Mouse (Mus musculus) liver, embryonic 16.5 days (tissue): ENCODE data around the gene Rbmx. TPM values are rescaled to one million over a fixed set of nuclear protein-coding genes. Genes with fewer than 3 reads are reported as not detected.

Source experiments
- ATAC-seq: fragments of 200-750 bp; cut with Nextera tagmentation; 2 replicates; pipeline ENCODE4 v1.8.0; 2017; ENCODE audit warnings: low read depth, mild to moderate bottlenecking, moderate number of reproducible peaks, moderate library complexity
- H3K27ac ChIP-seq: fragments of 300-500 bp; sonication (generic); 2 replicates; pipeline ENCODE4 v1.5.1; 2014; ENCODE audit warnings: mild to moderate bottlenecking, low read length
- H3K27me3 ChIP-seq: fragments of 300-500 bp; sonication (generic); 2 replicates; pipeline ENCODE4 v1.6.1; 2014; ENCODE audit warnings: low read depth, low read length, mixed read lengths; ENCODE audit not compliant: control insufficient read depth, insufficient read depth
- H3K36me3 ChIP-seq: fragments of 300-500 bp; sonication (generic); 2 replicates; pipeline ENCODE4 v1.6.1; 2014; ENCODE audit warnings: mild to moderate bottlenecking; ENCODE audit not compliant: control insufficient read depth, insufficient read depth
- H3K4me1 ChIP-seq: fragments of 300-500 bp; sonication (generic); 2 replicates; pipeline ENCODE4 v1.6.1; 2014; ENCODE audit warnings: low read depth, low read length, mixed read lengths; ENCODE audit not compliant: control insufficient read depth
- H3K4me2 ChIP-seq: fragments of 300-500 bp; sonication (generic); 2 replicates; pipeline ENCODE4 v1.6.1; 2014; ENCODE audit warnings: low read depth, low read length, mixed read lengths
- H3K4me3 ChIP-seq: fragments of 300-500 bp; sonication (generic); 2 replicates; pipeline ENCODE4 v1.5.1; 2014; ENCODE audit warnings: low read depth, mild to moderate bottlenecking, low read length
- H3K9ac ChIP-seq: fragments of 300-500 bp; sonication (generic); 2 replicates; pipeline ENCODE4 v1.6.1; 2014; ENCODE audit warnings: low read depth, low read length
- H3K9me3 ChIP-seq: fragments of 300-500 bp; sonication (generic); replicated peaks from 2 replicates; pipeline ENCODE4 v1.6.1; 2016; ENCODE audit warnings: low read length; ENCODE audit not compliant: control insufficient read depth
- WGBS: fragments of 180-500 bp; shearing (Covaris S2); extraction: QIAGEN DNeasy Blood & Tissue Kit; methylation state at CpG from one replicate; pipeline ENCODE4 v1.1.7; 2014; ENCODE audit not compliant: insufficient replicate concordance; 5-methylcytosine and 5-hydroxymethylcytosine counted together
- polyA plus RNA-seq: library from polyadenylated mRNA; unstranded; fragments of >200 nt; fragmentation: Nextera tagmentation; extraction: Ambion mirVana; gene quantifications from 2 replicates; pipeline ENCODE4 v1.2.1, GENCODE M21; 2015

Gene Rbmx
- polyA plus RNA-seq = 25.1 and 26.2 TPM in 2 replicates

DNA sequence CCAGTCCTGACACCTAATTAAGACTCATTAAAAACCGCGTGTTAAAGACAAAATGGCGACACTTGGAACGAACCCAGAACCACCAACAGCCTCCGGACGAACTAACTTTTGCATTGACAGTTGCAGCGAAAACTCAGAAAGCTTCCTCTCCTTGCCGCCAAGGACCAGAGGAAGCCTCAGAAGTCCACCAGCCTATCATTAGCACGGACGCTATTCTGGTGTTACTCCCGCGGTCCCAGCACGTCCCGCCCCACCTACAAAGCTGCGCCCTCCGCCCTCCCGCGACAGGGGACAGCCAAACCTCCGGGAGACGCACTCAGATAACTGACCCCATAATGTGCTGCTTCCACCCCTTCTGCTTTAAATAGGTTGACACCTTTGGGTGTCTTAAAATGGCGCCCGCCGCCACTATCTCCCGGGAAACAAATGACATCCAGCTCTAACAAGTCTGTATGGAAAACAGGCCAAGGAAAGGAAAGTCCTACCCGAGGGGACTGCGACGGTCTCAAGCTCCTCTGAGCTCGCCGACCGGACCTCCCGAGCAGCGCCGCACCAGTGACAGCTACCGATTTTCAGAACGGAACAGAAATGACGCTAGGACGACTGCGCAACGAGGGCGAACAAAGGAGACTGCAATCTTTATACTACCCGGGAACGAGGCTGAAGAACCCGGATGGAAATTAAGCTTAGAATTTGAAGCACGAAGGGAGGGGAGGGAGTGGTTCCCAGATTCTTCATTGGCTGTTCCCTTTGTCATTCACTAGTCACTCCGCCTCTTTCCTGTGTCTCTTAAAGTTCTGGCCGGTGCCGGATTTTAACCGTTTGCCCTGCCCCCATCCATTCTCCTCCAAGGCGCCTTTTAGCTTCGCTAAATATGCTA lies at the start of gene Rbmx:
Gene Rbmx, minus strand, starts transcription at position 670 of the 880 bp plus-strand sequence.
- H3K4me3 ChIP-seq = peak within 1 kb of the TSS; percentile 72
- no peaks in the 10 kb centered on the region for H3K9me3 ChIP-seq
- H3K27me3 ChIP-seq = no peaks in the 10 kb centered on the region
- peaks cover 17% of the 10 kb centered on the region for H3K36me3 ChIP-seq
- H3K4me2 ChIP-seq = peak within 1 kb of the TSS; percentile 59
- peak within 1 kb of the TSS; percentile 96 for H3K27ac ChIP-seq
- H3K9ac ChIP-seq = peak within 1 kb of the TSS; percentile 79
- 12% methylated on average over 50 of the region's 50 CpGs for WGBS
- peak; percentile 92 for ATAC-seq
- no peaks in the 10 kb centered on the region; the same call in 1 of the 2 replicates for H3K4me1 ChIP-seq

DNA sequence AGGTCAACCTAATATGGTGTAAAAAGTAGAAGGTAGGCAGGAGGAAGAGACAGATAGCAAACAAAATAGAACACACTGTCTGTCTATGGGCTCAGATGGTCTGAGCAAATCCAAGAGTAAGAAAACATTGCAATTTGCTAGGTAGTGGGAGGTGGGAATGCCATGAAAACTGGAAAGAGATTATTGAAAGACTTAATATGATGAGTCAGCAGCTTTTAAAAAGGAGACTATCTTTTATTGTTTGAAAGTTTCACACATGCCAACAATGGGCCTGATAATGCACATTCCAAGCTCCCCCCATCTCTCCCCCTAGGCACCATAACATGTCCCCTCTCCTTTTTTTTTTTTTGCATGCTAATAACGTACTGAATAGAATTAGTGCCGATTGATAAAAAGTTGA lies 41.1 kb upstream of the Rbmx start:
- Histone ChIP-seq H3K27ac (no peak overlapping the region), H3K9ac (no peak overlapping the region), H3K27me3 (no peaks in the 10 kb centered on the region), H3K4me2 (no peak overlapping the region), H3K36me3 (no peaks in the 10 kb centered on the region), H3K4me1 (no peaks in the 10 kb centered on the region), H3K4me3 (no peak overlapping the region), H3K9me3 (no peaks in the 10 kb centered on the region)
- 67% methylated on average over 2 of the region's 2 CpGs for whole genome bisulfite sequencing
- ATAC-seq = no peak

DNA sequence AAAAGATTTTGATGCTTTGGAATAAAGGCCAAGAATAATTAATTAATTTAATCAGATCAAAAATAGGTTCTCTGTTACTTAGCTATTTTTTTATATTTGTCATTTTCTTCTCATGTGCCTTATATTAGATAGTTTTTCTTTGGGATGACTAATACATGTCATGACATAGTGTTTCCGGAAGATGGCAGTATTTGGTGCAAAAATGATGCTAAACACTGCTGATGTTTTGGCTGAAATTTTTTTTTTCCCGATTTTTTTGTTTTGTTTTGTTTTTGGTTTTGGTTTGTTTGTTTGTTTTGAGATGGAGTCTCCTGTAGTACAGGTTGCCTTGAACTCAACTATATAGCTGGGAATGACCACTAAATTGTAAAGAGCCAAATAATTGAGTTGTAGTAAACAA lies 38.8 kb upstream of the Rbmx start:
- H3K27ac ChIP-seq = no peak overlapping the region
- no peaks in the 10 kb centered on the region for H3K36me3 ChIP-seq
- no peaks in the 10 kb centered on the region for H3K27me3 ChIP-seq
- H3K4me2 ChIP-seq = no peak overlapping the region
- no peaks in the 10 kb centered on the region for H3K4me1 ChIP-seq
- H3K4me3 ChIP-seq = no peak overlapping the region
- H3K9ac ChIP-seq = no peak overlapping the region
- ATAC-seq = no peak
- no peaks in the 10 kb centered on the region for H3K9me3 ChIP-seq
- WGBS = 4% methylated on average over 2 of the region's 2 CpGs

DNA sequence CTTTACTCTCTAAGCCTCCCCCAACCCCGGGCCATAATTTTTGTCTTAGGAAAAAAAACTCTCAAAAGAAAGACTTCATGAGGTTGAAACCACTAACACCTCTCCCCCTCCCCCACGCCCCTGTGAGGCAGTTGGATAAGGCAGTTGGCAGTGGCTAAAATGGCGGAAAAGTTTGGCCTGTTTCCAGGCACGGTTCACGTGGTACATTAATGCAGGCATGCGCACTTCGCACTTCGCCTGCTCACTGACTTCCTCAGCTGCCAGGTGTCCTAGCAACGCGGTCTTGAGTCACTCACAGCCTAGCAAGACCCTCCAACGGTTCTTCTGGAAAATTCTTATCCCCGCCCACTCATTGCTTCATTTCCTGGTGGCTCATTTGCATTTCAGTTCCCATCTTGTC lies 15.9 kb upstream of the Rbmx start, which contains the start of gene Gm364:
Gene Gm364, plus strand, starts transcription at position 386 of the 400 bp plus-strand sequence.
- H3K9me3 ChIP-seq = no peaks in the 10 kb centered on the region
- no peak within 1 kb of the TSS for H3K4me2 ChIP-seq
- H3K36me3 ChIP-seq = no peaks in the 10 kb centered on the region
- H3K27ac ChIP-seq = no peak within 1 kb of the TSS
- WGBS = 76% methylated on average over 12 of the region's 12 CpGs
- ATAC-seq = no peak
- no peaks in the 10 kb centered on the region for H3K27me3 ChIP-seq
- no peaks in the 10 kb centered on the region for H3K4me1 ChIP-seq
- no peak within 1 kb of the TSS for H3K4me3 ChIP-seq
- no peak within 1 kb of the TSS for H3K9ac ChIP-seq

DNA sequence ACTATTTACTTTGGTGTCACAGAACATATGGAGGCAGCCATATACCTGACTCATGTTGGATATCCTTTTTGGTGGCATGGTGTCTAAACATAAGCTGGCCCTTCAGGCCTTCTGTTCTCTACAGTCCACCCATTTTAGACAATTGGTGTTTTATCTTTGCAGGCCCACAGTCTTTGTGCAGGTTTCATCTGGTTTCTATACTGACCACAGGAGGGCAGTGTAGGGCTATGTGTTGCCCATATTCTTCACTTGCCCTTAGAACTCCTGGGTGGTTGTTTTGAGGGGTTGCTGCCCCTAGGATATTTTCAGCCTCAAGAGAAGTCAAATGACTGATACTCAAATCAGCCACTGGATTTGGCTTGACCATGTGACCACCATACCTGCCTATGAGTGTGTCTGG lies 10.8 kb upstream of the Rbmx start:
- no peaks in the 10 kb centered on the region for H3K9me3 ChIP-seq

DNA sequence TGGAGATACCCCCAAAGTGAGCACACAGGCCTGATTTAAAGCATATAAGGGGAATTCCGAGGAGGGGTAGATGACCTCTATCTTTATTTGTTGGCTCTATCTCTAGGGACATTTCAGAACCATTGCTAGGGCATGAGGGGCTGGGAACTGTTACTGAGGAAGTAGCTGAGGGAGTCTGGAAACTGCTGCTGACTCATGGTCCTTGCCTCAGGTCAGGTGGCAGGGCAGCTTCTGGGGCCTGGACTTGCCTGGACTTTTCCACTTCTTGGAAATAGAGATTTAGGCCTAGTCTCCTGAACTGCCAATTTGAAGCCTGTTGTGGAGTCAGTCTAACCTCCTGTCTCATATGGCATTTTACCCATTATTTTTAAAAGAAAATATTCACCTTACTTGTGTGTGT lies 8.6 kb upstream of the Rbmx start:
- Histone ChIP-seq H3K36me3 (no peaks in the 10 kb centered on the region), H3K27me3 (no peaks in the 10 kb centered on the region), H3K9ac (no peak overlapping the region), H3K4me2 (no peak overlapping the region), H3K4me1 (no peaks in the 10 kb centered on the region), H3K4me3 (no peak overlapping the region), H3K27ac (no peak overlapping the region), H3K9me3 (no peaks in the 10 kb centered on the region)
- 57% methylated on average over 1 of the region's 1 CpGs for WGBS
- no peak for ATAC-seq

More for the DNA sequence above, 10.8 kb upstream of the Rbmx start:
- Histone ChIP-seq H3K27me3 (no peaks in the 10 kb centered on the region), H3K36me3 (no peaks in the 10 kb centered on the region), H3K27ac (no peak overlapping the region), H3K4me3 (no peak overlapping the region), H3K9ac (no peak overlapping the region), H3K4me2 (no peak overlapping the region), H3K4me1 (no peaks in the 10 kb centered on the region)
- ATAC-seq = no peak

DNA sequence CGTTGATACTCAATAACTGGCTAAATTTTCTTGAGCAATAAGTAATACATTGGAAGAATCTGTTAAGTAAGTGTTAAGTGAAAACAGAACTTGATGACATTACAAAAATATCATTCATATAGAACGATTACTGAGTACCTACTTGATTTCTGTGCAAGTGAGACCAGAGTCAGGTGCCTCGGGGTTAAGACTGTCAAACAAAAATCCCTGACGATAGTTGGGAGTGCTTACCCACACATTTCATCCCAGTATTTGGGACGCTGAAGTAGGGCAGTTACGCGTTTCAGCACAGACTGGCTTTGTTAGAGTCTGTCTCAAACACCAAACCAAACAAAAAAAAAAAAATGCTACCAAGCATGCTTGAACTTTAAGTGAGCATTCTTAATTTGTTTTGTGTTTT lies 576 bp upstream of the Rbmx start:
- Histone ChIP-seq H3K36me3 (peaks cover 14% of the 10 kb centered on the region), H3K9ac (no peak overlapping the region), H3K4me2 (peak overlapping the region; percentile 59), H3K9me3 (no peaks in the 10 kb centered on the region), H3K4me1 (no peaks in the 10 kb centered on the region; the same call in 1 of the 2 replicates), H3K4me3 (peak overlapping the region; percentile 27; the same call in 1 of the 2 replicates), H3K27me3 (no peaks in the 10 kb centered on the region), H3K27ac (no peak overlapping the region)
- no peak for ATAC-seq
- 27% methylated on average over 7 of the region's 7 CpGs for WGBS

DNA sequence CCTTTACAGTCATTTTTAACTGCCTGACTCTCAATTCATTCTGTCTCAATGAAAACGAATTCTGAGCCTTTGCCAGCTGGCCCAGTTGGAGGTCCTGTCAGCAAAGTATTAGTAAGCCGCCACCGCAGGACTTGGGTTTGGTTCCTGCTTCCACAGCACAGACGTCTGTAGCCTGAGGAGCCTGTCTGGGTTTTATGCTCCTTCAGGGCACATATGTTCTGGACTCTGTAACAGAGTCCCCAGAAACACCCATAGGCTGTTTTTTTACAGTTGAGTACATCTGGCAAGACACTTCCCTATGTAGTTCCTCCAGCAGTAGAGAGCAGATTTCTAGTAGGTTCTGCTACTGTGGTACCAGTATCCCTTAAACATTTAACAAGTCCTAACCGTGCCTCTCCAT lies 11.9 kb downstream of the Rbmx start:
- Histone ChIP-seq H3K9me3 (no peaks in the 10 kb centered on the region), H3K27me3 (no peaks in the 10 kb centered on the region), H3K4me3 (no peak overlapping the region), H3K9ac (no peak overlapping the region), H3K36me3 (peaks cover 31% of the 10 kb centered on the region), H3K27ac (no peak overlapping the region), H3K4me2 (no peak overlapping the region), H3K4me1 (no peaks in the 10 kb centered on the region)
- no peak for ATAC-seq
- 74% methylated on average over 5 of the region's 5 CpGs for WGBS

DNA sequence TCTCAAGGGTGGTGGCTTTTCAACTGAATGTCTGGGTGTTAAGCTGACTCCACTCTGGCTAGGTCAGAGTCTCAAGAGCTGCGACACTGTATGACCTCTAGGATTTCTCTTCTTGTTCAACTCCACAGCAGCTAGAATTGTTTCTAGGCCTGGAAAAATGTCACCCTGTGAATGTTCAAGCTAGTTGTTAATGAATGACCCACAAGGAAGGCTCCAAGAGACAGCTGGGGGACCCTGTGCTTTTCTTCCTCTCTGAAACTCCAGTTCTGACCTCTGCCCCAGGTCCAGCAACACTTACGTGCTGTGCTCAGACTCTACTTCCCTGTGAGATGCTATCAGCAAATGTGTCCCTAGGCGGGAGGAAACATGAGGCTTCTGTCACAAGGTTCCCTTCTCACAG lies 14.3 kb downstream of the Rbmx start:
- H3K4me3 ChIP-seq = no peak overlapping the region
- no peak overlapping the region for H3K27ac ChIP-seq
- no peaks in the 10 kb centered on the region; the same call in none of the 2 replicates for H3K4me1 ChIP-seq
- H3K27me3 ChIP-seq = no peaks in the 10 kb centered on the region
- H3K9ac ChIP-seq = no peak overlapping the region
- WGBS = 66% methylated on average over 3 of the region's 3 CpGs
- ATAC-seq = no peak
- no peak overlapping the region for H3K4me2 ChIP-seq
- peaks cover 17% of the 10 kb centered on the region for H3K36me3 ChIP-seq
- no peaks in the 10 kb centered on the region for H3K9me3 ChIP-seq
